Mouse (Mus musculus): ENCODE results near the gene Gm26992. TPM values are rescaled to one million over a fixed set of nuclear protein-coding genes. Genes with fewer than 3 reads are reported as not detected.

Gm26992 gene
- not detected in 2 replicates for polyA plus RNA-seq (2015; fragmentation: Nextera tagmentation; extraction: Ambion mirVana)

DNA sequence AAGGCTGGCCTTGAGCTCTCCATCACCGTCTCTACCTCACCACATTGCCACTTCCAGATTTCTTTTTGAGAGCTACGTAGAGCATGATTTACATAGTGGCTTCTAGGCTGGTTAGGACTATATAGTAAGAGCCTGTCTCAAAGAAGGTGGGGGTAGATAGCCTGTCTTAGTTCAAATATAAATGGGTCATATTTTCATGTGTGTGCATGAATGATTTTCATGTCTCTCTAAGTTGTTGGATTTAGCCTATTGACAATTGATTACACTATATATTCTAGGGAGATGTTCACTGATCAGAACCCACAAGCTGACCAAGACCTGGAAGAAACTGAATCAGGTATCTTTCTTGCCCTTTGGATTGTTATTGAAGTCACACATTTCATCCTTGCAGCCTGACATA, at the start of gene Gm26992:
TSS of gene Gm26992 (plus strand) at position 301 of the 400 bp plus-strand sequence.
- H3K9me3 ChIP-seq (ENCODE audit: control insufficient read depth, low read length): no peaks in the 10 kb centered on the region
- H3K27me3 ChIP-seq (ENCODE audit: control insufficient read depth, insufficient read depth, low read depth, low read length): peaks cover 9% of the 10 kb centered on the region
- H3K4me2 ChIP-seq (ENCODE audit: low read depth, low read length): no peak within 1 kb of the TSS
- H3K27ac ChIP-seq (ENCODE audit: low read length): no peak within 1 kb of the TSS
- no peaks in the 10 kb centered on the region for H3K4me1 ChIP-seq (replicated peaks; ENCODE audit: control insufficient read depth, insufficient read depth, low read length)
- H3K4me3 ChIP-seq (ENCODE audit: low read length): no peak within 1 kb of the TSS
- no peak for ATAC-seq (ENCODE audit: low read depth)
- WGBS: 76% methylated on average over 2 of the region's 2 CpGs
- no peaks in the 10 kb centered on the region for H3K36me3 ChIP-seq (ENCODE audit: control insufficient read depth, insufficient read depth, low read length)
- H3K9ac ChIP-seq (ENCODE audit: low read length): no peak within 1 kb of the TSS

DNA sequence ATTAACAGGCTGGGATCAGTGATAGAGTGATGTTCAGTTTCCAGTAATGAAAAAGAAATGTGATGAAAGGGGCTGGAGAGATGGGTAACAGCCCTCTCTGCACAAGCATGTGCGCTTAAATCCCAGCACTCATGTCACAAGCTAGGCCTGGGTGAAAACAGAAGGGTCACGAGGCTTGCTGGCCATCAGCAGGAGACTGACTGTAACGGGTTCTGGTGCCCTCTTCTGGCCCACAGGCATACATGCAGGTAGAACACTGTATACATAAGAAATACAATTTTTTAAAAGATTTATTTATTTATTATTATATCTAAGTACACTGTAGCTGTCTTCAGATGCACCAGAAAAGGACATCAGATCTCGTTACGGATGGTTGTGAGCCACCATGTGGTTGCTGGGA, 47.6 kb upstream of the Gm26992 start:
- Histone ChIP-seq H3K4me3 (ENCODE audit: low read length) (no peak overlapping the region), H3K36me3 (ENCODE audit: control insufficient read depth, insufficient read depth, low read length) (no peaks in the 10 kb centered on the region), H3K4me1 (replicated peaks; ENCODE audit: control insufficient read depth, insufficient read depth, low read length) (no peaks in the 10 kb centered on the region), H3K9me3 (ENCODE audit: control insufficient read depth, low read length) (no peaks in the 10 kb centered on the region), H3K9ac (ENCODE audit: low read length) (no peak overlapping the region), H3K4me2 (ENCODE audit: low read depth, low read length) (no peak overlapping the region), H3K27me3 (ENCODE audit: control insufficient read depth, insufficient read depth, low read depth, low read length) (no peaks in the 10 kb centered on the region; the same call in none of the 2 replicates), H3K27ac (ENCODE audit: low read length) (no peak overlapping the region)
- no peak for ATAC-seq (ENCODE audit: low read depth)
- WGBS: 70% methylated on average over 5 of the region's 5 CpGs

GRCm38 (mm10) chrX:103384528-103384927, 37.3 kb upstream of the Gm26992 start:
- H3K27ac ChIP-seq (ENCODE audit: low read length): no peak overlapping the region
- ATAC-seq (ENCODE audit: low read depth): no peak
- no peaks in the 10 kb centered on the region for H3K9me3 ChIP-seq (ENCODE audit: control insufficient read depth, low read length)
- H3K4me1 ChIP-seq (replicated peaks; ENCODE audit: control insufficient read depth, insufficient read depth, low read length): no peaks in the 10 kb centered on the region
- 77% methylated on average over 3 of the region's 3 CpGs for WGBS
- H3K36me3 ChIP-seq (ENCODE audit: control insufficient read depth, insufficient read depth, low read length): no peaks in the 10 kb centered on the region
- H3K27me3 ChIP-seq (ENCODE audit: control insufficient read depth, insufficient read depth, low read depth, low read length): peaks cover 3% of the 10 kb centered on the region
- no peak overlapping the region for H3K4me2 ChIP-seq (ENCODE audit: low read depth, low read length)
- no peak overlapping the region for H3K4me3 ChIP-seq (ENCODE audit: low read length)
- H3K9ac ChIP-seq (ENCODE audit: low read length): no peak overlapping the region

DNA sequence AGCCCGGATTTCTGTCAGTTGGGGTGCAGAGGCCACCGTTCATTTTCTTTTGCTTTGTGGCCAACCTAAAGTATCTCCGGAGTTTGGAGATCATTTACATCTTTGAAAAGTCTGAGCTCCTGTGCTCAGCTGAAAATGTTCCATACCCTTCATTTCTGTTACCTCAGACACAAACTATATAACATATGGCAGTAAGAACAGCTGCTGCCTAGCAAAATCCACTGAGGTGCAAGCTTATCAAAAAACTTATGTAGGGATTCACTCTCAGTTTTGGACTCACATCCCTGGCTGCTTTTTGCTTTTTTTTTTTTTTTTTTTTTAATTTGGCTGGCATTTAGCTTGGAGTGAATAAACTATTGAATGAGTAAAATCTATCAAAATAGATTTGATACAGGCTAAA, 33.7 kb upstream of the Gm26992 start:
- H3K9me3 ChIP-seq (ENCODE audit: control insufficient read depth, low read length): no peaks in the 10 kb centered on the region
- H3K27ac ChIP-seq (ENCODE audit: low read length): no peak overlapping the region
- H3K9ac ChIP-seq (ENCODE audit: low read length): no peak overlapping the region
- no peak overlapping the region for H3K4me2 ChIP-seq (ENCODE audit: low read depth, low read length)
- WGBS: 65% methylated on average over 3 of the region's 3 CpGs
- H3K4me1 ChIP-seq (replicated peaks; ENCODE audit: control insufficient read depth, insufficient read depth, low read length): no peaks in the 10 kb centered on the region
- no peak for ATAC-seq (ENCODE audit: low read depth)
- H3K36me3 ChIP-seq (ENCODE audit: control insufficient read depth, insufficient read depth, low read length): no peaks in the 10 kb centered on the region
- peaks cover 5% of the 10 kb centered on the region for H3K27me3 ChIP-seq (ENCODE audit: control insufficient read depth, insufficient read depth, low read depth, low read length)
- no peak overlapping the region for H3K4me3 ChIP-seq (ENCODE audit: low read length)

DNA sequence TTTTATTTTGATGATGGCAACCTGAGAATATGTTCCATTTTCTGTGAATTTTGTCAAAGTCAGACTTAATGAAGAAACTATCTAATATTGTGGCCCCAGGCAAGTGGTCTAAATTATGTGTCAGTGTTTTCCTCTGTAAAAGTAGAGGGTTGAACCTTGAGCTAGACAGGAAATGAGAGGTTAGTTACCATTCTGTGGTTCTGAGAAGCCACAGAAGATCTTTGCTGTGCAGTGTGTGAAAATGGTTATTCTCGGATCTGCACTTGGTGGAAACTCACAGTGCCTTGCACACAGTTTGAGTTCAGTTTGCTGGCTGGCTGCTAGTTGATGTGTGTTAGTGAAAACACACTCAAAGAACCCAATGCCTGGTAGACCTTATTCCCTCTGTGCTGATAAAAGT, 28.0 kb upstream of the Gm26992 start:
- H3K9ac ChIP-seq (ENCODE audit: low read length): no peak overlapping the region
- WGBS: 74% methylated on average over 1 of the region's 1 CpGs
- peaks cover 9% of the 10 kb centered on the region for H3K27me3 ChIP-seq (ENCODE audit: control insufficient read depth, insufficient read depth, low read depth, low read length)
- no peaks in the 10 kb centered on the region for H3K4me1 ChIP-seq (replicated peaks; ENCODE audit: control insufficient read depth, insufficient read depth, low read length)
- ATAC-seq (ENCODE audit: low read depth): no peak
- H3K9me3 ChIP-seq (ENCODE audit: control insufficient read depth, low read length): no peaks in the 10 kb centered on the region
- H3K4me3 ChIP-seq (ENCODE audit: low read length): no peak overlapping the region
- no peak overlapping the region for H3K4me2 ChIP-seq (ENCODE audit: low read depth, low read length)
- no peak overlapping the region for H3K27ac ChIP-seq (ENCODE audit: low read length)
- H3K36me3 ChIP-seq (ENCODE audit: control insufficient read depth, insufficient read depth, low read length): no peaks in the 10 kb centered on the region

- no peak overlapping the region for H3K9ac ChIP-seq (ENCODE audit: low read length)
- H3K27ac ChIP-seq (ENCODE audit: low read length): no peak overlapping the region
- H3K4me3 ChIP-seq (ENCODE audit: low read length): no peak overlapping the region
- H3K27me3 ChIP-seq (ENCODE audit: control insufficient read depth, insufficient read depth, low read depth, low read length): peaks cover 3% of the 10 kb centered on the region
- H3K36me3 ChIP-seq (ENCODE audit: control insufficient read depth, insufficient read depth, low read length): no peaks in the 10 kb centered on the region
- ATAC-seq (ENCODE audit: low read depth): no peak
- 47% methylated on average over 10 of the region's 13 CpGs for WGBS
- H3K9me3 ChIP-seq (ENCODE audit: control insufficient read depth, low read length): no peaks in the 10 kb centered on the region
- H3K4me2 ChIP-seq (ENCODE audit: low read depth, low read length): no peak overlapping the region
- H3K4me1 ChIP-seq (replicated peaks; ENCODE audit: control insufficient read depth, insufficient read depth, low read length): no peaks in the 10 kb centered on the region
These were observed 16.8 kb upstream of the Gm26992 start for GRCm38 (mm10) chrX:103405021-103405420.

DNA sequence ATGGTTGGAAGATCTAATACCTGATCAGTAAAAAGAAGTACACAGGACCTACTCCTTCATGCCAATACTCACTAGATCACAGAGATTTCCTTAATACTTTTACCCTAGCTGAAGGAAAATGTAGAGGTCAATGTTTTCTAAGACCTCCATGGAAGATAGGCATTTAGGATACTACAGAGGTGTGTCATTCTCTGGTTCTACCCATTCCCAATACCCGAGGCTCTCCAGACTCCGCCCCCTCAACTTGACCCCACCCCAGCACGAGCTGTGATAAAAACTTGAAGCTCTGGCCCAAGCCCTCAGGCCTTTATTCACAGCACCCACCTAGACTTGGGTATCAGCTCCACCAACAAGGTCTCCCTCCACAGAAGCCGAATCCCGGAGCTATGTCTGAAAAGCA, 7.6 kb upstream of the Gm26992 start, which contains the start of gene Tsx:
TSS of gene Tsx (plus strand) at position 301 of the 400 bp plus-strand sequence.
- no peaks in the 10 kb centered on the region for H3K4me1 ChIP-seq (replicated peaks; ENCODE audit: control insufficient read depth, insufficient read depth, low read length)
- peaks cover 12% of the 10 kb centered on the region for H3K27me3 ChIP-seq (ENCODE audit: control insufficient read depth, insufficient read depth, low read depth, low read length)
- H3K9me3 ChIP-seq (ENCODE audit: control insufficient read depth, low read length): no peaks in the 10 kb centered on the region
- WGBS: 80% methylated on average over 5 of the region's 5 CpGs
- no peak within 1 kb of the TSS for H3K4me3 ChIP-seq (ENCODE audit: low read length)
- ATAC-seq (ENCODE audit: low read depth): no peak
- H3K4me2 ChIP-seq (ENCODE audit: low read depth, low read length): no peak within 1 kb of the TSS
- H3K36me3 ChIP-seq (ENCODE audit: control insufficient read depth, insufficient read depth, low read length): no peaks in the 10 kb centered on the region
- no peak within 1 kb of the TSS for H3K27ac ChIP-seq (ENCODE audit: low read length)
- H3K9ac ChIP-seq (ENCODE audit: low read length): no peak within 1 kb of the TSS

- WGBS: 69% methylated on average over 7 of the region's 7 CpGs
- Histone ChIP-seq H3K36me3 (ENCODE audit: control insufficient read depth, insufficient read depth, low read length) (no peaks in the 10 kb centered on the region), H3K9ac (ENCODE audit: low read length) (no peak overlapping the region), H3K27me3 (ENCODE audit: control insufficient read depth, insufficient read depth, low read depth, low read length) (peaks cover 12% of the 10 kb centered on the region; the same call in 1 of the 2 replicates), H3K4me2 (ENCODE audit: low read depth, low read length) (no peak overlapping the region), H3K27ac (ENCODE audit: low read length) (no peak overlapping the region), H3K9me3 (ENCODE audit: control insufficient read depth, low read length) (no peaks in the 10 kb centered on the region), H3K4me3 (ENCODE audit: low read length) (no peak overlapping the region), H3K4me1 (replicated peaks; ENCODE audit: control insufficient read depth, insufficient read depth, low read length) (no peaks in the 10 kb centered on the region)
- ATAC-seq (ENCODE audit: low read depth): no peak
These were observed 5.9 kb downstream of the Gm26992 start for GRCm38 (mm10) chrX:103427677-103428076.

DNA sequence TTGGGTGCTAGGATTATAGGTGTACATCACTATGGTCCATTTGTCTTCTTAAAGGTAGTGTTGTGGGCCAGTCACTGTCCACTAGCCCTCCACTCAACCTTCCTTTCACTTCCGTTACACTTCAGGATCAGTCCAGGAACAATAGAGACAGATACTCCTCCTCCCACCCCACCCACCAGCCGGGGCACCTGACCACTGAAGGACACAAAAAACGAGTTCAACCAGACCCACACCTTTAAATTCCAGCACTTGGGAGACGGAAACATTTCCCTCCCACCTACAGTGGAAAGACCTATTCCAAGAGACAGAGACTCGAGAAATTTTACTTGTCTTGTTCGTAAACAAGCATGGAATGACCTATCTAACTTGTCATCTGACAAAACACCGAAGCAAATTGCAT, 10.5 kb downstream of the Gm26992 start:
- 51% methylated on average over 7 of the region's 7 CpGs for WGBS

GRCm38 (mm10) chrX:103438023-103438422, 16.2 kb downstream of the Gm26992 start:
- Histone ChIP-seq H3K9ac (ENCODE audit: low read length) (no peak overlapping the region), H3K27me3 (ENCODE audit: control insufficient read depth, insufficient read depth, low read depth, low read length) (peaks cover 33% of the 10 kb centered on the region), H3K9me3 (ENCODE audit: control insufficient read depth, low read length) (no peaks in the 10 kb centered on the region), H3K27ac (ENCODE audit: low read length) (no peak overlapping the region), H3K4me2 (ENCODE audit: low read depth, low read length) (no peak overlapping the region), H3K36me3 (ENCODE audit: control insufficient read depth, insufficient read depth, low read length) (no peaks in the 10 kb centered on the region), H3K4me3 (ENCODE audit: low read length) (no peak overlapping the region), H3K4me1 (replicated peaks; ENCODE audit: control insufficient read depth, insufficient read depth, low read length) (no peaks in the 10 kb centered on the region)
- WGBS: 12% methylated on average over 9 of the region's 9 CpGs
- ATAC-seq (ENCODE audit: low read depth): no peak

More for the DNA sequence above, 10.5 kb downstream of the Gm26992 start:
- no peak for ATAC-seq (ENCODE audit: low read depth)
- H3K4me1 ChIP-seq (replicated peaks; ENCODE audit: control insufficient read depth, insufficient read depth, low read length): no peaks in the 10 kb centered on the region
- H3K27ac ChIP-seq (ENCODE audit: low read length): no peak overlapping the region
- H3K36me3 ChIP-seq (ENCODE audit: control insufficient read depth, insufficient read depth, low read length): no peaks in the 10 kb centered on the region
- no peaks in the 10 kb centered on the region for H3K9me3 ChIP-seq (ENCODE audit: control insufficient read depth, low read length)
- H3K4me2 ChIP-seq (ENCODE audit: low read depth, low read length): no peak overlapping the region
- H3K27me3 ChIP-seq (ENCODE audit: control insufficient read depth, insufficient read depth, low read depth, low read length): peaks cover 15% of the 10 kb centered on the region
- no peak overlapping the region for H3K4me3 ChIP-seq (ENCODE audit: low read length)
- no peak overlapping the region for H3K9ac ChIP-seq (ENCODE audit: low read length)

Data from lung, embryonic 16.5 days (tissue).